Mouse (Mus musculus): ENCODE results near the gene Memo1.

DNA sequence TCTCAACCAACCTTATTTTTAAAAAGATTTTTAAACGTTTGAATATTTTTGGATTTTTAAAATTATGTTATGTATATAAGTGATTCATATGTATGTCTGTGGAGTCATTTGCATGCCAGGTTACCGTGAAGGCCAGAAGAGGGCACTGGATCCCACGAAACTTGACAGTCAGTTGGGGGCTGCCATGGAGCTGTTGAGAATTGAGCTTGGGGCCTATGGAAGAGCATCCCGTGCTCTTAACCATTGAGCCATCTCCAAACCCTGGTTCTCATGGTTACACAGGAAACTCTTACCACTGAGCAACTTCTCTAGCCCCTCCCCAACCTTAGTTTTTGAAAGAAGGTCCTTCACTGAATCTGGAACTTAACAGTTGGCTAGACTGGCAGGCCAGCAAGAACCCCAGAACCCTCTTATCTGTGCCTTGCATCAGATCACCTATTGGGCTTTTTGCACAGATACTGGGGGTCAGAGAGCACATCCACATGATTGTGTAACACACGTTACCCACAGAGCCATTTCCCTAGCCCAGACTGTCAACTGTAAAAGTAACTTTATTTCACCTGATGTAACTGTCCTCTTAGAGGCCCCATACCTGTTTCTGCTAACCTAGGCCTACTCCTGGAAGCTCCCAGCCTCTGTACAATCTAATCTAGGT lies 27.2 kb upstream of the Memo1 start:
- TF ChIP-seq CTCF (IDR thresholded peaks at IDR 0.05; ENCODE audit: borderline replicate concordance, insufficient read depth, low read length) (no peak), POLR2A (IDR thresholded peaks at IDR 0.05; ENCODE audit: low read depth, low read length) (no peak)
